Mouse (Mus musculus): ENCODE measurements around the gene Mis12.

- TF ChIP-seq CTCF (IDR thresholded peaks at IDR 0.05; ENCODE audit: low read depth), result no peak
- TF ChIP-seq EP300 (IDR thresholded peaks at IDR 0.05; ENCODE audit: low read depth), result no peak
Measured at GRCm38 (mm10) chr11:71017051-71017450, 2.4 kb upstream of the Mis12 start.
